Mouse (Mus musculus) heart, adult 9 months (tissue): Measurements from ENCODE around the gene 4833439L19Rik.

ENCODE experiments used
- DNase-seq, 2 experiments: peaks; one replicate each; pipeline ENCODE4 v3.0.0; 2022; ENCODE audit warnings: low spot score in 2 of 2

The 4833439L19Rik gene

GRCm38 (mm10) chr13:54521181-54521580 is 44.1 kb downstream of the 4833439L19Rik start:
- DNase-seq = no peak

GRCm38 (mm10) chr13:54520221-54520620 is 45.0 kb downstream of the 4833439L19Rik start:
- DNase-seq = no peak

GRCm38 (mm10) chr13:54505920-54506319 is 59.3 kb downstream of the 4833439L19Rik start:
- no peak for DNase-seq

- no peak for DNase-seq
Observed at GRCm38 (mm10) chr13:54504611-54505260, 60.5 kb downstream of the 4833439L19Rik start.

GRCm38 (mm10) chr13:54503604-54504521 is 61.4 kb downstream of the 4833439L19Rik start, which contains the start of gene Simc1:
Simc1 (plus strand) TSS chr13:54503779.
- DNase-seq = peak; percentile 66 to 76

- DNase-seq = no peak
Observed at GRCm38 (mm10) chr13:54503278-54503603, 62.0 kb downstream of the 4833439L19Rik start.

GRCm38 (mm10) chr13:54501957-54502690 is 63.1 kb downstream of the 4833439L19Rik start:
- DNase-seq = no peak

GRCm38 (mm10) chr13:54501352-54501751 is 63.9 kb downstream of the 4833439L19Rik start:
- DNase-seq = no peak
